In genomic region chr12:111795180-111795895, GRCm38 (mm10) we compare ENCODE assay signal across 10 mouse cellular contexts. TPM values are rescaled to one million over a fixed set of nuclear protein-coding genes. Genes with fewer than 3 reads are reported as not detected.
A peak's percentile ranks its signal among the peaks of the same experiment; 100 is the strongest.
DNase-seq lines count a peak whose midpoint lies in the region; ATAC-seq and TF ChIP-seq lines count a peak whose summit lies in the region.
"Had no signal": no experiment of that assay in that cellular context is flagged by ENCODE, and none has a peak within 500 bp of the region (broad histone marks: within the 10 kb centered on the region; RNA-seq: fewer than 3 reads in every experiment).

No protein-coding gene starts in this region.

- H3K36me3 ChIP-seq in midbrain, embryonic 16.5 days (ENCODE audit: control insufficient read depth, insufficient read depth, low read length), result peaks cover 28% of the 10 kb centered on the region

- no peaks in the 10 kb centered on the region for H3K27me3 ChIP-seq in midbrain, embryonic 16.5 days (ENCODE audit: control insufficient read depth, insufficient read depth, low read depth, low read length)
- H3K27me3 ChIP-seq: megakaryocyte, embryonic 14.5 days; Patski had no signal

- DNase-seq in layer of hippocampus, adult 2 months (ENCODE audit: low spot score in 2 of 2), result no peak
- DNase-seq in layer of hippocampus, adult 9-10 months (ENCODE audit: low spot score), result no peak
- peak; percentile 75 to 78 for DNase-seq in cerebellum, postnatal 14 days
- DNase-seq in kidney, postnatal 14 days, result peak; percentile 70
- DNase-seq: thymus, postnatal 25 days had no signal

- no peak overlapping the region for H3K4me2 ChIP-seq in midbrain, embryonic 16.5 days (ENCODE audit: low read length)

- H3K4me3 ChIP-seq in layer of hippocampus, adult 2 months, result no peak overlapping the region
- no peak overlapping the region for H3K4me3 ChIP-seq in bone marrow, adult 2 months (replicated peaks; ENCODE audit: control insufficient read depth, low read depth, low read length)
- H3K4me3 ChIP-seq in midbrain, embryonic 16.5 days (ENCODE audit: low read depth, low read length), result no peak overlapping the region

- no peak overlapping the region for H3K9ac ChIP-seq in midbrain, embryonic 16.5 days (ENCODE audit: low read depth, low read length)

- H3K4me1 ChIP-seq in bone marrow, adult 2 months (ENCODE audit: control insufficient read depth, insufficient read depth, low read length), result no peaks in the 10 kb centered on the region; the same call in 1 of the 2 replicates
- H3K4me1 ChIP-seq in midbrain, embryonic 16.5 days (ENCODE audit: control insufficient read depth, insufficient read depth, low read length), result no peaks in the 10 kb centered on the region; the same call in 1 of the 2 replicates

- WGBS in bone marrow, adult 2 months, result 92% methylated on average over 28 of the region's 28 CpGs
- 88% methylated on average over 28 of the region's 28 CpGs for WGBS in midbrain, embryonic 16.5 days

- TF ChIP-seq POLR2A in bone marrow, adult 2 months (IDR thresholded peaks at IDR 0.05; ENCODE audit: borderline replicate concordance, control insufficient read depth, low read depth, low read length), result no peak

- no peak for ATAC-seq in midbrain, embryonic 16.5 days
- no peak for ATAC-seq in granulocyte monocyte progenitor cell, adult 5-6 weeks (replicated peaks; ENCODE audit: poor library complexity, severe bottlenecking)
- ATAC-seq: Patski had no signal

- no peaks in the 10 kb centered on the region for H3K9me3 ChIP-seq in midbrain, embryonic 16.5 days (replicated peaks; ENCODE audit: control insufficient read depth, low read length, poor library complexity, severe bottlenecking)
- H3K9me3 ChIP-seq: megakaryocyte, embryonic 14.5 days had no signal

- peak overlapping the region; percentile 75 for H3K27ac ChIP-seq in layer of hippocampus, adult 2 months
- 0 out of 2 replicates have a peak overlapping the region, but pooled peaks have one; percentile 41 for H3K27ac ChIP-seq in bone marrow, adult 2 months (ENCODE audit: control insufficient read depth, insufficient read depth, low read depth, low read length, poor library complexity)
- H3K27ac ChIP-seq in midbrain, embryonic 16.5 days (ENCODE audit: low read length), result no peak overlapping the region

- TF ChIP-seq CTCF in layer of hippocampus, adult 2 months (conservative IDR thresholded peaks at IDR 0.05), result no peak
- TF ChIP-seq CTCF in bone marrow, adult 2 months (IDR thresholded peaks at IDR 0.05; ENCODE audit: control insufficient read depth, insufficient read depth, low read length), result no peak

RNA-seq across cellular contexts. Expression of gene Xrcc3, which starts 18.3 kb away (rescaled TPM):
- 1 to 10 TPM; 3.2 to 4.2 TPM for total RNA-seq in layer of hippocampus, adult 2 months (2021)
- polyA plus RNA-seq in bone marrow, adult 2 months (2011; ENCODE audit: insufficient read depth, insufficient read length, low replicate concordance, missing spikeins), result 5.7 and 11.6 TPM in 2 replicates
- polyA plus RNA-seq in midbrain, embryonic 16.5 days (2015; fragmentation: Nextera tagmentation; extraction: Ambion mirVana), result 2.0 and 2.1 TPM in 2 replicates
- total RNA-seq in granulocyte monocyte progenitor cell, adult 5-6 weeks (2014; fragmentation: Nextera tagmentation), result 16.7 and 31.1 TPM in 2 replicates
- 6.8 and 8.6 TPM in 2 replicates for total RNA-seq in granulocyte monocyte progenitor cell, adult 5-6 weeks (2017)

RNA-seq across cellular contexts. Expression of gene Zfyve21, which starts 18.6 kb away (rescaled TPM):
- total RNA-seq in layer of hippocampus, adult 2 months (2021), result 10 to 100 TPM; 20.0 to 20.6 TPM
- polyA plus RNA-seq in bone marrow, adult 2 months (2011; ENCODE audit: insufficient read depth, insufficient read length, low replicate concordance, missing spikeins), result 9.3 and 12.8 TPM in 2 replicates
- 32.1 and 35.1 TPM in 2 replicates for polyA plus RNA-seq in midbrain, embryonic 16.5 days (2015; fragmentation: Nextera tagmentation; extraction: Ambion mirVana)
- 14.0 and 19.5 TPM in 2 replicates for total RNA-seq in granulocyte monocyte progenitor cell, adult 5-6 weeks (2014; fragmentation: Nextera tagmentation)
- total RNA-seq in granulocyte monocyte progenitor cell, adult 5-6 weeks (2017), result 5.3 and 6.2 TPM in 2 replicates

RNA-seq across cellular contexts. Expression of gene Klc1, which starts 36.7 kb away (rescaled TPM):
- 100 to 1,000 TPM; 654 to 684 TPM for total RNA-seq in layer of hippocampus, adult 2 months (2021)
- polyA plus RNA-seq in bone marrow, adult 2 months (2011; ENCODE audit: insufficient read depth, insufficient read length, low replicate concordance, missing spikeins), result 55.3 and 70.4 TPM in 2 replicates
- polyA plus RNA-seq in midbrain, embryonic 16.5 days (2015; fragmentation: Nextera tagmentation; extraction: Ambion mirVana), result 665 and 671 TPM in 2 replicates
- 45.3 and 48.2 TPM in 2 replicates for total RNA-seq in granulocyte monocyte progenitor cell, adult 5-6 weeks (2014; fragmentation: Nextera tagmentation)
- total RNA-seq in granulocyte monocyte progenitor cell, adult 5-6 weeks (2017), result 26.7 and 42.1 TPM in 2 replicates

Comparison
In these comparisons a context has a peak if more than half of its experiments do, and no peak if none do; other contexts are left out.
1. DNase-seq: peak in cerebellum, postnatal 14 days (2 of 2) and kidney, postnatal 14 days (single experiment); none in layer of hippocampus, adult 2 months (0 of 2) and layer of hippocampus, adult 9-10 months (single experiment).
2. RNA of gene Klc1, which starts 36.7 kb away (total RNA-seq): 654 to 684 TPM in layer of hippocampus, adult 2 months; 26.7 to 48.2 TPM in granulocyte monocyte progenitor cell, adult 5-6 weeks; every median in the first group is over 10 times any median in the second.